Mouse (Mus musculus) layer of hippocampus, adult 9-11 months (tissue): ENCODE data around the gene Gabrb1.

Experiments used
- DNase-seq: peaks from one replicate; pipeline ENCODE4 v3.0.0; 2022

Gabrb1 gene

GRCm38 (mm10) chr5:71657482-71658114 lies at the start of gene Gabrb1:
Gene Gabrb1 (plus strand): TSS chr5:71658113.
- peak; percentile 44 for DNase-seq

GRCm38 (mm10) chr5:71608735-71609134 lies 49.2 kb upstream of the Gabrb1 start:
- no peak for DNase-seq

GRCm38 (mm10) chr5:71614311-71614710 lies 43.6 kb upstream of the Gabrb1 start:
- no peak for DNase-seq

GRCm38 (mm10) chr5:71616734-71617133 lies 41.2 kb upstream of the Gabrb1 start:
- DNase-seq: no peak

GRCm38 (mm10) chr5:71627820-71628219 lies 30.1 kb upstream of the Gabrb1 start:
- peak; percentile 22 for DNase-seq

DNA sequence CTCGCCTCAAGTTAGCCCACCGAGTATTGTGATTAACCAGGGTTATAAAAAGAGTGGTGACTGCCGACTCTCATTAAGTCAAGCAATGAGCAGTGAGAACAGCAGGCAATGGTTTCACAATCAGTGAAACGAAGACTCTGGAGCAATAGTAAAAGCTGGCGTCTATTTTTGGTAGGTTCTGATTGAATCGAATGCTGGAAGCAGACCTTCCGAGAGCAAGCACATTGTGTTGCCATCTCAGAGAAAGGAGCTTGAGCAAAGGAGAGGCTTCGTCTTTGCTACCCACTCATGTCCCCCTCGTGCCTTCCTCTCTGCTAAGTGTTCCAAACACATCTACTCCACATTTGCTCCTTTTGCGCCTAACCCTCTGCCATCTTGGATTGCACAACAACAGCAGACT lies 18.1 kb upstream of the Gabrb1 start:
- peak; percentile 66 for DNase-seq

DNA sequence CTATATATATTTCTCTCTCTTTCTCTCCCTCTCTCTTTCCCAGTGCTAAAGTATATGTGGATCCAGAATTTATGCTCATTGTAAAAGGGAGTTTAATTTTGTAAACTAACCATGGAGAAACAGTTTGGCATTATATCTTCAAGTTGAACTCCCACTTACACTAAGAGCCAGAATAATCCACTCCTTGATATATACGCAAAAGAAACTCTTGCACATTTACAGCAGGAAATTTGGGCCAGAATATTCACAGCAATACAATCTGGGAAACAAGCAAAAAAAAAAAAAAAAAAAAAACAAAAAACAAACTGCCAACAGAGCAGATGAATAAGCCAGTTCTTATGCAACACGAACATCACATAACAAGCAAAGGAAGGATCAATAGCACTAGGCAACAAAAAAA lies 9.8 kb upstream of the Gabrb1 start:
- DNase-seq: no peak

- no peak for DNase-seq
These were observed 3.9 kb upstream of the Gabrb1 start for GRCm38 (mm10) chr5:71654056-71654455.

GRCm38 (mm10) chr5:71656771-71657170 lies 1.1 kb upstream of the Gabrb1 start:
- peak; percentile 56 for DNase-seq

- DNase-seq: peak; percentile 7
These were observed 193 bp downstream of the Gabrb1 start, which contains the start of gene Gabra4 for GRCm38 (mm10) chr5:71658115-71658497. Gene Gabra4 (minus strand): TSS chr5:71658308.

- DNase-seq: peak; percentile 24
These were observed 7.7 kb downstream of the Gabrb1 start for GRCm38 (mm10) chr5:71665593-71665992.

GRCm38 (mm10) chr5:71699696-71700467 lies 42.0 kb downstream of the Gabrb1 start:
- DNase-seq: peak; percentile 68

GRCm38 (mm10) chr5:71700468-71701272 lies 42.8 kb downstream of the Gabrb1 start:
- peak; percentile 59 for DNase-seq

DNA sequence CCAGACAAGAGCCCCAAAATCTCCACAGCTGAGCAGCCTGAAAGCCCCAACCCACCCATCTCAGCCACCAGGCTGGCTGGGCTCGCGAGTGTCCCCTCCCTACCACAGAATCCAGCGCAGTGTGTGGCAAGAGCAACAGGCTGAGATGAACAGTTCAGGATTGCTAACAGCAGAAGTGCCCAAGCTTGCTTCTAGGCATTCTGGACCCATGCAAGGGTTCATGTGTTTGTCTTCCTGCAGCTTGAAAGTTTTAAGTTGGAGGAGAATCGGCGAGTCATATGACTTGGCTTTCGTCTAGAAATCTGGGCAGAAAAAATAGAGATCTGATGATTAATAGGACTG lies 43.3 kb downstream of the Gabrb1 start:
- no peak for DNase-seq

GRCm38 (mm10) chr5:71732931-71733792 lies 75.2 kb downstream of the Gabrb1 start:
- DNase-seq: peak; percentile 58

DNA sequence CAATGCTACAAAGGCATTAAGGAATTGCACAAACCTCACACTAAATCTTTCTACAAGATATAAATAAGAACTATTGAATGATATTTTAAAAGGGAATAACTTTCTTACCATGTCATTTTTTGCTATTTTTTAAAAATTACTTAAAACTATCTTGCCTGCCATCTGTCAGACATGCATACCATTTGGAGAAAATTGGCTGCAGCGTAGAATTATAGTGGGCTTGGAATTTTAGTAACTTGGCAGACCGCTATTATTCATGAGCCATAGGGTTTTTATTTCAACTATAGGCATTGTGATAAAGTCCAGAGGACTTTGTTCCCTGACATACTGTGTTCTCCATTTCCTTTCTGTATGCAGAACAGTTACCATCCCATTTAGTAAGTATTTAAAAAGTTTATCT lies 89.5 kb downstream of the Gabrb1 start:
- DNase-seq: peak; percentile 12

- DNase-seq: no peak
These were observed 96.1 kb downstream of the Gabrb1 start for GRCm38 (mm10) chr5:71753966-71754365.

- peak; percentile 80 for DNase-seq
These were observed 103.2 kb downstream of the Gabrb1 start for GRCm38 (mm10) chr5:71761105-71761504.

DNA sequence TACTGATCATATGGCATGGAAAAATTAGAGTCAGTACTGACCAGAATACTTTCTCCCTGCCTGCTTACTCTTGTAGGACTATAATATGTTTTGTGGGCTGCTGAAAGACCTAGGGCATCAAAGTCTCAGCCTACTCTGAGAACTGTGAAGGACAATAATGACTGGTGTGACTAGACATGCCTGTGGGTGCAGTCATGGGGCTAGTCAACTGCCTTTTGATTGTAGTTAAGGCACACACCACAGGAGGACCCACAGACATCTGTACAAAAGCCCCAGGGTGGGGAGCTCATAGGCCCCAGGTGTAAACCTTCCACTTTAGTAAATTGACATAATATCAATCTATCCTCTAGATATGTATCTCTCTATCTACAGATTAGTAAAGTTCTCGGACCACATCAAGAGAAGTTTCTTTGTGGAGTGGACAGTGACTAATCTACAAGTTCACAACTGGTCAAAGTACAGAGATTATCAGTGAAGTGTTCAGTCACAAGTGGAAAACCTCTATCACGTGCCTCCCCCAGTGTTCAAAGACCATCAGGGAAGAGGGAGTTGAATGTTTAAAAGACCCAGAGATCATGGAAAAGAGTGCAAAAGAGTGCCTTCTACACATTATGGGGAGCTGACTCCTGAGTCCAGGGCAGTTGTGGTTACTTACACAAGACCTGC lies 123.7 kb downstream of the Gabrb1 start:
- no peak for DNase-seq

DNA sequence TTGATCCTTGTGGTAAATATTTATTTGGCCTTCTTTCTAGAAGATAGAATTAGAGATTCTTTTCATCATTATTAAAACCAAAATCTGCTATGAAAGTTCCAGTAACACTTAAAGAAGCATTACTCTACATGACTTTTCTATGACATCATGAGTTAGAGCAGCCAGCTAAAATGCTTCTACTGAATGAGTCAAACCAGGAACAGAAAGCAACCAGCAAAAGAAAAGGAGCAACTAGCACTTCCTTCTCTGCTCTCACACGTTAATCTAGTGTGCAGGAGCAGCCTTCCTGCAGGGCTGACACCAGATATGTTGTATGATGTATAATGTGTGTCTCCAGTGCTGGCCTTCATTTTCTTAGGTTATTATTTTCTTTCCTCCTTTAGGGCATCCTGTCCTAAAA lies 164.9 kb downstream of the Gabrb1 start:
- no peak for DNase-seq

DNA sequence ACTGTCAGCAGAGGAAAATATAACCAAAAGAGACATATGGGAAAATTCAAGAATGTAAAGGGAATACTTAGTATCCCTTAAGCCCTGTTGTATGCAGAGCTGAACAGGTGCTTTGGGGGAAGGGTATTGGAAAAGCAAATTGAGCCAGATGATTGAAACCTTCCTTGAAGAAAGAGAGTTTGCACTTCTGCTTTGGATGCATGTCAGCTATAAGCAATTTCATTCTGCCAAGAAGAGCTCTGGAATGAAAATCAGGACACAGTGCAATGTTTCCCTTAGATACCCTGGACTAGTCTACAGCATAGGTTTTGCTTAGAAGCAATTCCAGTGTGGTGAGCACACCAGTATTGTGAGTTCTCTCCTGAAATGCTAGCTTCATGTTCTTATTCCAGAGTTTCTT lies 170.4 kb downstream of the Gabrb1 start:
- no peak for DNase-seq

DNA sequence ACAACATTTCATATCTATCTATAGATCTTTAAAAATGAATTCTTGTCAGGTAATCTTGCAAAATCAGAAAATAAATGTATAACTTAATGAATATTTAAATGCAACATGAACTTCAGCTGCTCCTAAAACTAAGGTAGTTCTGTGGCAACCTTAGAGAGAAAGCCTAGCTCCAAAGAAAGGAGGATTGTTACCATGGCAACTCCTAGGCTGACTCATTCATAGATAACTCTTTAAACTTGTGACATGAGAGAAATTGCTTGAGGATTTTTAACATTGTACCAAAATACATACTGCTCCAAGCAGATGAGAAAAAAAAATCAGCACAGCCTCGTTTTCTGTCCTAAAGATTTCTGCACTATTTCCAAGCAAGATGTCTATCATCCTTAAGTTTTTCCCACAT lies 171.1 kb downstream of the Gabrb1 start:
- DNase-seq: peak; percentile 34
